Mouse (Mus musculus) mesoderm, embryonic 11.5 days (tissue): ENCODE data around the gene Spryd4.
"Not testable (repeated sequence)": the region's sequence is repeated elsewhere in the genome, so short reads cannot be mapped to it uniquely, and the experiment has no call there.

ENCODE experiments used
- DNase-seq: peaks from one replicate; pipeline ENCODE4 v3.0.0-alpha.2; 2012; ENCODE audit warnings: low read depth, low spot score

Gene Spryd4

DNA sequence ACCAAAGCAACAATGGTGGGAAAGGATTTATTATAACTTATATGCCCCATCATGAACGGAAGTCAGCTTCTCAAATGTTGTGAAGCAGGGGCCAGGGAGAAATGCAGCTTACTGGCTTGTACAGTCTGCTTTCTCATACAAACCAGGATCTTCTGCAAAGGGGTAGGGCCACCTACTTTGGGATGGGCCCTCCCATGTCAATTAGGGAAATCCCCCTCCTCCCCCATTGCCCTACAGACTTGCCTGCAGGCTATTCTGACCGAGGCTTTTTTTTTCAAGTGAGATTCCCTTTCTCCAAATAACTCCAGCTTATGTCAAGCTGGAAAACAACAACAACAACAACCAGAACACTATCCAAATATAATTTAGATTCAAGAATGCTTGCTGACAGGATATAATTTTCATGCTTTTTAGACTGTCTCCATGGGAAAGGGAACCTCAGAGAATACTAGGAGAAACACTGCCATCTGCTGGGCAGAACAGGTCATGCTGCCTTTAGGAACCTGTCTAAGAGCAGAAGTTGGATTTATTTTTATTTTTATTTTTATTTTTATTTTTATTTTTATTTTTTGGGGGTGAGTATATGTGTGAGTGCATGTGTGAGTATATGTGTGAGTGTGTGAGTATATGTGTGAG, 23.2 kb downstream of the Spryd4 start:
- DNase-seq, result peak; percentile 83

- no peak for DNase-seq
Observed at GRCm38 (mm10) chr10:128187181-128187605, 24.4 kb downstream of the Spryd4 start.

DNA sequence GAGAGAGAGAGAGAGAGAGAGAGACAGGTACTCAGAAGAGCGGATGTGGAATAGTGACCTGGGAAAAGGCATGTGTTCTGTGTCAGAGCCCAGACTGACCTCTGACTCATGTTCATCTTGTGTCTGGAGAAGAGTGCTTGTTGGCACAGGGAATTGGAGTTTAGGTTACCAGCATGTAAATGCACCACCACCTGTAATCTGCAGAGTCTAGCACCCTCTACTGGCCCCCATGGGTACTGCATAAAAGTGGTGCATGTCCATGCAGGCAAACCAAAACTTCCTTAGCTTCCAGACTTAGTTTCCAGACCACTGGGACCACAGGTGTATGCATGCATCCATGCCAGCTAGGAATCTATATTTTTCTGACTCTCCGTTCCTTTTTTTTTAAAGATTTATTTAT, 25.6 kb downstream of the Spryd4 start:
- peak; percentile 91 for DNase-seq

GRCm38 (mm10) chr10:128185277-128185940, 26.2 kb downstream of the Spryd4 start:
- no peak for DNase-seq

DNA sequence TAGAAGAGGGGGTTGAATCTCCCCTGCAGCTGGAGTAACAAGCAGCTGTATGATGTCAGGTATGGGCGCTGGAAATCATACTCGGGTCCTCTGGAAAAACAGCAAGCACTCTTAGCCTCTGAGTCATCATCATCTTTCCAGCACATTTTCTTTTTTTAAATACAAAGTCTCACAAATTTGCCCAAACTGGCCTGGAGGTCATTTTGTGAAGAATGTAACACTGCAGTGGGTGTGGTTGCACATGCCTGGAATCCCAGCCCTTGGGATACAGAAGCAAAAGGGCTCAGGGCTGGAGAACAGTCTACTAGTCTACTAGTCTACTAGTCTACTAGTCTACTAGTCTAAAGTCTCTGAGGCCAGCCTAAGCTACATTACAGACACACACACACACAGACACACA, 27.3 kb downstream of the Spryd4 start:
- DNase-seq, result no peak

- no peak for DNase-seq
Observed at GRCm38 (mm10) chr10:128179989-128180388, 31.6 kb downstream of the Spryd4 start, which contains the start of gene Rbms2. TSS of gene Rbms2 (minus strand) at chr10:128180297.

- DNase-seq, result no peak
Observed at GRCm38 (mm10) chr10:128177316-128177715, 34.3 kb downstream of the Spryd4 start.

DNA sequence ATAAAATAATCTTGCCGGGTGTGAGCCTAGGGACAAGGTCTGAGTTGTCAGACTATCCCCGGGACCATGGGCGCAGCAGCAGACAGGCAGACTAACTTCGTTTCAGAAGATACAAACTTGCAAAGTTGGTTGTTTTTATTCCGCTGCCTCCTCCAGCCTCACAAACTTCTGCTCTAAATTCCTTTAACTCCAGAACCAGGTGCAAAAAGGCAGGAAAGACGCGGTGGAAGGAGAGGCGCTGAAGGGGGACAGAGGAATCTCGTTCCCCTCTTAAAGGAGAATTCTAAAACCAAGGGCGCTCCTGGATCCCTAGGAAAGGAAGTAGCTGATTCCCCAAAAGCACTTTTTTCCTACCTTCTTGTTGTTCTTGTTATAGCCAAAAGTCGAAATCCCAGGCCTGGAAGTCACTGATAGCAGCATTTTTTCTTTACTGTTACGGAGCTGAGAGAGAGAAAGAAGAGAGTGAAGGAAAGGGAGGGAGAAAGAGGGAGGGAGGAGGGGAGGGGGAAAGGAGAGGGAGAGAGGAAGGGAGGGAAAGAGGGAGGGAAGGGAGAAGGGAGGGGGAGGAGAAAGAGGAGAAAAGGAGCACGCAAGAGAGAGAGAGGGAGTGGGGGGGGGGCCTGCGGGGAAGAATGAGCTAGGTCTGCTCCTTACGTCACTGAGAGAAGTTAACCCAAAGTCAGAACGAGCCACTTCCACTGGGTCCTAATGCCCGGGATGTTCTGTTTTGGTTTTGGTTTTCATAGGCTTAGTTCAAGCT, 35.4 kb downstream of the Spryd4 start:
- DNase-seq, result peak; percentile 88

GRCm38 (mm10) chr10:128175302-128175701, 36.3 kb downstream of the Spryd4 start:
- DNase-seq, result no peak

- not testable (repeated sequence) for DNase-seq
Observed at GRCm38 (mm10) chr10:128171348-128171747, 40.3 kb downstream of the Spryd4 start.

DNA sequence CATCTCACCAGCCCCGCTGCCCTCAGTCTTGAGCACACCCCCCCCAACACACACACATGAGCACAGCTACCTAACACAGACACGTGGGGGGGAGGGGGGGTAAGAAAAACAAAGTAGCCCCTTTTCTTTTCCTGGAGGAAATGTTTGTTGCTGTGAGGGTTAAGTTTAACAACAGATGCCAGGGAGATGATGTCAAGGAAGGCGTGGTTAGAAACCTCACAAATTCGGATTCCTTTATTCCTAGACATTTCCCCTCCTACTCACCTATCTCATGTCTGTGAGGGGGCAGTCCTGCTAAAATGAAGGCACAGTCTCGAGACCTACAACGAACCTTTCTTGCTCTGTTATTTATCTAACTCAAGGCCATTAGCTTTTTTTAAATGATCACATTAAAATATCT, 44.5 kb downstream of the Spryd4 start:
- no peak for DNase-seq

DNA sequence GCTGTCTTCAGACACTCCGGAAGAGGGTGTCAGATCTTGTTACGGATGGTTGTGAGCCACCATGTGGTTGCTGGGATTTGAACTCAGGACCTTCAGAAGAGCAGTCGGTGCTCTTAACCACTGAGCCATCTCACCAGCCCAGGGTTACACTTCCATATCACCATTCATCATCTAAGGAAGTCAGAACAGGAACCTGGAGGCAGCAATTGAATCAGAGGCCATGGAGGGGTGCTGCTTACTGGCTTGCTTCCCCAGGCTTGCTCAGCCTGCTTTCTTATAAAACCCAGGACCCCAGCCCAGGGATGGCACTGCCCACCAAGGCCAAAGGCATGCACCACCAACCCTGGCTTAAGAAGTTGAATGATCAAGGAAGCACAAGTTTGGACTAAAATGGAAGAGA, 45.9 kb downstream of the Spryd4 start:
- DNase-seq, result not testable (repeated sequence)
